Mouse (Mus musculus) neural tube, embryonic 10.5 days (tissue): ENCODE measurements around the gene Cyp4f40.
"Not testable (repeated sequence)": the region's sequence is repeated elsewhere in the genome, so short reads cannot be mapped to it uniquely, and the experiment has no call there.

Source experiments
- DNase-seq: peaks from one replicate; pipeline ENCODE4 v3.0.0-alpha.2; 2017; ENCODE audit warnings: low spot score; ENCODE audit errors: extremely low spot score

The Cyp4f40 gene

GRCm38 (mm10) chr17:32702826-32703225, 44.1 kb downstream of the Cyp4f40 start:
- DNase-seq = no peak

GRCm38 (mm10) chr17:32710541-32710940, 51.8 kb downstream of the Cyp4f40 start:
- DNase-seq = not testable (repeated sequence)

GRCm38 (mm10) chr17:32722151-32722550, 63.5 kb downstream of the Cyp4f40 start:
- DNase-seq = not testable (repeated sequence)

GRCm38 (mm10) chr17:32722771-32723170, 64.1 kb downstream of the Cyp4f40 start:
- no peak for DNase-seq

GRCm38 (mm10) chr17:32726360-32726759, 67.7 kb downstream of the Cyp4f40 start:
- DNase-seq = not testable (repeated sequence)
